Mouse (Mus musculus) layer of hippocampus, adult 6 months (tissue): ENCODE results near the gene Eif2ak4. TPM values are rescaled to one million over a fixed set of nuclear protein-coding genes. Genes with fewer than 3 reads are reported as not detected.

ENCODE experiments used
- long read RNA-seq, 2 experiments: library from polyadenylated mRNA; unstranded; transcript quantifications; one replicate each; pipeline ENCODE4 v2.0.0; 2019 to 2020
- polyA plus RNA-seq: library from polyadenylated mRNA; unstranded; fragments of <200 nt; fragmentation: Nextera tagmentation; gene quantifications from 2 replicates; pipeline ENCODE4 v1.2.3, GENCODE M21; 2021

Gene Eif2ak4
- 3.2 and 4.2 TPM in 2 replicates for polyA plus RNA-seq
- long read RNA-seq, experiment 1, full-length matches to known transcripts, result 1 of 12 reads
- long read RNA-seq, experiment 1, partial matches to known transcripts, result 9 of 12 reads
- long read RNA-seq, experiment 1, other reads (novel, unspliced or antisense), result 2 of 12 reads
- long read RNA-seq, experiment 2, full-length matches to known transcripts, result 14 of 26 reads
- long read RNA-seq, experiment 2, partial matches to known transcripts, result 2 of 26 reads
- long read RNA-seq, experiment 2, other reads (novel, unspliced or antisense), result 10 of 26 reads

GRCm38 (mm10) chr2:118388341-118389335, at the start of gene Eif2ak4:
Gene Eif2ak4 (plus strand): TSS chr2:118388618.

DNA sequence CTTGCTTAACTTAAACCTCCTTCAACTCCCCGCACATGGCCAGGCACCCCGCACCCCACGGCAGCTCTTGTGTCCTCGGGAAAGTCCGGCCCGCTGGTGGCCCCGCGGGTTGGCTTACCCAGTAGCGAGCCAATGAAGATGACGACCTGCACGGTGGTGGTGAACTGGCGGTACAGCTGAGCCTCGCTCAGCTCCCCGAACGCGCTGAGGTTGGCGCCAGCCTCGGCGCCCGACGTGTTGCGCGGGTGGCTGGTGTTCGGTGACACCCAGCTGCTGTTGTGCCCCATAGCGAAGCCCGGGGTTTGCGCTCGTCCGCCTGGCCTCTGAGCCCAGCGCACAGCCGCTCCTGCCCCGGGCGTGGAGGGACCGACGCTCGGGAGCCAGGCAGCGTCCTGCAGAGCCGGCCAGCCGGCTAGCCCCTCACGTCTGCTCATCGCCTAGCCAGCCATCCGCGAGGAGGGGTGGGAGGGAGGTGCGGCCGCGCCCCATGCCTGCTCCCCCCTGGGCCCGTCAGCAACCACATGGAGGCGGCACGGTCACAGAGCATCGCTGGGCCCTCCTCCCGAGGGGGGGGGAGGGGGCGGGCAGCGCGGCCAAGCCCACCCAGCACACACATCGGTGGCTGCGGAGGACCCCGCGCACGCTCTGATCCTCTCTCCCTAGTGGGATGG, 15.4 kb upstream of the Eif2ak4 start, which contains the start of gene Gpr176:
TSS of gene Gpr176 (minus strand) at position 519 of the 671 bp plus-strand sequence.

GRCm38 (mm10) chr2:118479550-118479909, 91.1 kb downstream of the Eif2ak4 start, which contains the start of gene Srp14:
Gene Srp14 (minus strand): TSS chr2:118479711.

Other genes with a start within 250 kb of the Eif2ak4 start
- 0.45 and 1.1 TPM in 2 replicates for gene Fsip1, start 131.7 kb upstream of the Eif2ak4 start, polyA plus RNA-seq
- 5.1 and 5.3 TPM in 2 replicates for gene Gpr176, start 15.2 kb upstream of the Eif2ak4 start, polyA plus RNA-seq
- 582 and 588 TPM in 2 replicates for gene Srp14, start 91.1 kb downstream of the Eif2ak4 start, polyA plus RNA-seq
- 0.18 and 0.93 TPM in 2 replicates for gene Bmf, start 161.1 kb downstream of the Eif2ak4 start, polyA plus RNA-seq
- gene Bub1b, start 209.6 kb downstream of the Eif2ak4 start, polyA plus RNA-seq, result 0.21 and 0.25 TPM in 2 replicates